Mouse (Mus musculus): Measurements from ENCODE around the gene Cblb.

The Cblb gene

DNA sequence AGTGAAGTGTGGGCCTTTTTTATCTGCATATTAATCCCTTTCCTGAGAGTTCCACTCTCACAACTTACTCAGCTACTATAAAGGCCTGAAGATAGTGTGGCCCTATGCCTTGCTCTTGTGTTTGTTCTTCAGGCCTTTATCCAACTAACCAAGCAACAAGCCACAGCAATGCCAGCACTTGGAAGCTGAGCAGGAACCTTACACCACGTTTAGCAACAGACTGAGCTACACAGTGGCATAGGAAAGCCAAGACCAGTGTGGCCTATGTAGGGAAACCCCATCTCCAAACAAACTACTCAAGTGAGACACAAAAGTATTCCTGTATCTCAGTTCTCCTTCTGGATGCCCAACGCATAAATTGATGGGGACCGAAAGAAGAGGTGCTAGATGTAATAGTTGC lies 163.8 kb downstream of the Cblb start:
- DNase-seq (ENCODE audit: low spot score): no peak

- DNase-seq (ENCODE audit: low spot score): no peak
These were observed 169.1 kb downstream of the Cblb start for GRCm38 (mm10) chr16:52200107-52200506.

- no peak for DNase-seq (ENCODE audit: low spot score)
These were observed 180.0 kb downstream of the Cblb start for GRCm38 (mm10) chr16:52210844-52211606.

- DNase-seq (ENCODE audit: low spot score): no peak
These were observed 188.0 kb downstream of the Cblb start for GRCm38 (mm10) chr16:52219069-52219468.

- no peak for DNase-seq (ENCODE audit: low spot score)
These were observed 191.9 kb downstream of the Cblb start for GRCm38 (mm10) chr16:52222896-52223295.

- peak; percentile 23 for DNase-seq (ENCODE audit: low spot score)
These were observed 198.4 kb downstream of the Cblb start for GRCm38 (mm10) chr16:52229446-52229845.

GRCm38 (mm10) chr16:52229930-52230329 lies 198.9 kb downstream of the Cblb start:
- no peak for DNase-seq (ENCODE audit: low spot score)

- no peak for DNase-seq (ENCODE audit: low spot score)
These were observed 211.1 kb downstream of the Cblb start for GRCm38 (mm10) chr16:52242144-52242543.

DNA sequence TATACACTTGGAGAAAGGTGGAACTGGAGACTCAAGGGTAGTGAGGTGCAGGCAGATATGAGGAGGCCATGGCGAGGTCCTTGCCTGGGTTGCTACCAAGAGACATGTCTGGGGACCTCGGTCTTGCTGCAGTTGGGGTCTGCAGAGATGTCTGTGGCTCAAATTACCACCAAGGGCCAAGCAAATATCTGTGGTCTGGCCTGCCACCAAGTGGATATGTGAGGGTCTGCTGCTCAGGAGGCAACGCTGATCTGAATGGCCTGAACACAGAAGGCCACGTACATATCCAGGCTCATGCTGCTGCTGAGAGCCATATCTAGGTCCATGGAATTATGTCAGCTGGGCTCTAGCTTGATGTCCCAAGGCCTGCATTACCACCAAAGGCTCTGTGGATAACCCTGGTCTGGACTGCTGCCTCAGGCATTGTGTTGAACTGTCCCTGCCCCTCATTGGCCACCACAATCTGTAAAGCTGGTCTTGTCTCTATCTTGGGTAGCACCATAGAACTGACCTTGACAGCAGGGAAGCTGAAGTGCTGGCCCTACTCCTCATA lies 212.5 kb downstream of the Cblb start:
- no peak for DNase-seq (ENCODE audit: low spot score)

DNA sequence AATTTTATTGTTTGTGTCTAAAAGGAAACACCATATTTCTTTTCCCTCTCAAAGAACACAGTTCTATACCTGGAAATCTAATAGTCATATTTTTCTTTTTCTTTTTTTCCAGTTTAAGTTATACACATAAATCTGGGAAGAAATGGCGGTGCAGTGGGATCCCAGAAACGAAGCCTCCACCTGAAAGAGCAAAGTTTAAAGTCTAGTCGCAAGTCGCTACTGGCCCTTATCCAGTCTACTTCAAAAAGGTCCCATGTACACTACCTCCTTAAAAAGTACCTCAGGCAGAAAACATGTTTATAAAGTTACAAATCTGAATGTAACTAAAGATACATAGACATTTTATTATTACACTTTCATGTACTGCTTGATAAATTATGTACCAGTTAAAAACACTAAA lies 219.2 kb downstream of the Cblb start:
- no peak for DNase-seq (ENCODE audit: low spot score)

DNA sequence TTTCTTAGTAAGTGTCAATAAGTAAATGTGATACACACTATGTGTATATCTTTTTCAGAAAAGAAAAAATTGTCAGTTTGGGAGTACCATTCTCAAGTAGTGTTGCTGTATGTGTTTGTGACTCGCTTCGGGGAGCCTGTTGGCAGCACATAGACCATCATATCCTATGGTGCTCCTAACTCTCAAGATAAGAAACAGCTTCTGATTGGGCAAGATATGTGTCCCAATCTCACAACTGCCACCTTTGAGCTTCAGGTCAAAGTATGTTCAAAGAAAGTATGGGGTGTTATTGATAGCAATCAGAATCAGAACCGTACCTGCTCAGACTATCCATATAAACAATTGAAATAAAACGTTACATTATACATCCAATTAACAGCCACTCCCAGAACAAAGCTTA lies 219.9 kb downstream of the Cblb start:
- no peak for DNase-seq (ENCODE audit: low spot score)
